Mouse (Mus musculus): ENCODE results near the gene Aasdh.

The Aasdh gene

DNA sequence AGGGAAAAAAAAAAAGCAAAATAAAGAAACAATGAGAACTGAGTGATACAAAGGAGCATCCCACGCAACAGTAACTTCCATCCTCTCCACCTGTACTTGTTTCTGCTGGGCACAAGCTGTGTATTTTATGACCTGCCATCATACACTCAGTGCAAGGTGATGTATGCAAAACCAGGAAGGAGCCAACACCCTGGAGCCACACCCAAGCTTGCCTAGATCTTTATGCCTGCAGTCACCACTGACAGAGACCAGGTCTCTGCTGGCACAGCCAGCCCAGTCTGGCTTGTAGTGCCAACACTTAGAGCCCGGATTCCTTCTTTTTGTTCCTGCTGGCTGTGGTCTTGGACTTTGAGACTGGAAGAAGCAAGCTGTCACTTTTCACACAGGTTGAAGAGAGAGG, 63.5 kb downstream of the Aasdh start:
- DNase-seq (ENCODE audit: low read depth) = no peak

DNA sequence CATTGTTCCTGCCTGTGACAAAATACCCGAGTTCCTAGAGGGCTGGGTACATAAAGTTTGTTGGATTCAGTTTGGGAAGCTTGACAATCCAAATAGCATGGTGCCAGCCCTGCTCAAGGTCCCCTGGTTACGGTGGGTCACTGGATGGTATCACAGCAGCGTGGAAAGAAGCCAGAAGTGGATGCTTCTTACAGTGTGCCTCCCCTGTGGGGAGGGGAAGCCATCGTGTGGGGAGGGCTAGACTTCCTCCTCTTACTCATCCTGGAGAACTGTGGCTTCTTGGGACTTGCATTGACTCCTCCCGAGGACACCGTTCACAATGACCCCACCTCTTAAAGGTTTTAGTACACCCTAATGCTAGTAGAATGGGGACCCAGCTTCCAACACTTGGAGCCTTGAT, 65.5 kb downstream of the Aasdh start:
- no peak for DNase-seq (ENCODE audit: low read depth)

DNA sequence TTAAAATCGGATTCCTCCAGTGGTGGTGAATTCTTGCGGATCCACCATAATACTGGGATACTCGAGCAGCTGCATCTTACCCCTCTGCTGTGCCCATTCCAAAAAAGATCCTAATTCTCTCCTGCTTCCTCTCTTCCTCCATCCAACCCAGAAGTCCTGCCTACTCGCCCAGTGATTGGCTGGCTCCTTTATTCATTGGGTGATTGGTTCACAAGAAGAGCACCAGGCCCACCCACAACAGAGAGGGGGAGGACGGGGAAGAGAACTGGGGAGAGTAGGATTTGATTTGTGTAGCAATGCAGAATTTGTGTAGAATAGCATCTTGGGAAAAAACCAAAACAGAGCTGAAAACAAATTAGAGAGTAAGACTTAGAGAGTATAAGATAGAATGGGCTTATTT, 68.3 kb downstream of the Aasdh start:
- no peak for DNase-seq (ENCODE audit: low read depth)

DNA sequence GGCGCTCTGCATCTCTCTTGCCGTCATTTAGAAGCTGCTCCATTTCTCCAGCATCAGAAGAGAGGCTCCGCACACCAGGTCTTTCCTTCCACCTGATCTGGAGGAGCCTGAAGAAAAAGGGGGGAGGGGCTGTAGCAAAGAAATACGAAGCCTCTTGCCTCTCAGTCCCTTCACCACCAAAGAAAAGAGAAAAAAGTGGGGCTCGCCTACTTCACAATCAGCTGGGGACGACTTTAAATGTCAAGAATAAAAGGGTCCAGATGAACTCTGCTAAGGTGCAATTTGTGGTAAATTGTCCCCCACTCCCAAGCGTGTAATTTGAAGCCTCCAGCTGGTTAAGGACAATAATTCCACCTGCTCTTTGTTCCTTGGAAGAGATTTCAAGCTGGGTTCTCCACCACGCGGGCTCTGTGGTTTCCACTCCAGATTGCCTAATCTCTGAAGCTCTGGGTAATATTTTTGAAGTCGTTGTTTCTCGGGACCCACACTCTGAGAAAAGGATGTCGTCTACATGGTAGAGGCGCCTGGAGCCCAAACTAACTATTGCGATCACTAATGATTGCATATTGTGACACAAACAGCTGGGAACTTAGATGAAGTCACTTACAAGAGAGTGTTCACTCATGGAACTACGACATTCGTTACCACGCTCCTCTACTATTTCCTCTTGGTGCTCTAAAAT, 72.6 kb downstream of the Aasdh start:
- DNase-seq (ENCODE audit: low read depth) = peak; percentile 39

DNA sequence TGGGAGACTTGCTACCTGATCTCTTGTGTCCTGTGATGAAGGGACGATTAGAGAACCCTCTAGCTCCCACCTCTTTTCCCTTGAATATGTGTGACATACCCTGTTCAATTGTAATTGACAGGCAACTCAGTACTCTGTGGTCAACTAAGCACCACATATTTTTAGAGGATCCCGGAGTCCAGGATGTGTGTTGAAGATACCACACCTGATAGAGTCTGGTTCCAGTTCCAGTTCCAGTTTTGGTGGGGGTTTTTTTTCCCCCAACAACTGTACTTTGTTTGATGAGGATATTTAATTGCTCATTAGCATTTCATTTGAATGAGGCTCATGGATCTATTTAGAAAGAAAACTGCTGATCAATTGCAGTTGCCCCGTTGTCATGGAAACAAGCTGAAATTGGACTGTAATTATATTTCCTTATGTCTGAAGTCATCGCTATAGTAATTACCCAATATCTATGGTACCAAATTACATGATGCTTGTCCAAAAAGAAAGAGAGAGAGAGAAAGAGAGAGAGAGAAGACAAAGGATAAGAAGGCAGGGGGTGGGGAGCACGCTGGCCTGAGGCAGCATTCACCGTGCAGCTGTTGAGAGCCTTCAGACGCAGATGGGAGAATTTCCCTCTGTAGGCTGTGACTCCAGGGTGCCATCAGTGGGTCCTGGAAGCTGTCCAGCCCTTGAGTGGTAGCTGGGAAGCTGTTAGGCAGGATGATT, 76.6 kb downstream of the Aasdh start:
- DNase-seq (ENCODE audit: low read depth) = no peak
